Mouse (Mus musculus): ENCODE results near the gene Btg1.

The Btg1 gene

DNA sequence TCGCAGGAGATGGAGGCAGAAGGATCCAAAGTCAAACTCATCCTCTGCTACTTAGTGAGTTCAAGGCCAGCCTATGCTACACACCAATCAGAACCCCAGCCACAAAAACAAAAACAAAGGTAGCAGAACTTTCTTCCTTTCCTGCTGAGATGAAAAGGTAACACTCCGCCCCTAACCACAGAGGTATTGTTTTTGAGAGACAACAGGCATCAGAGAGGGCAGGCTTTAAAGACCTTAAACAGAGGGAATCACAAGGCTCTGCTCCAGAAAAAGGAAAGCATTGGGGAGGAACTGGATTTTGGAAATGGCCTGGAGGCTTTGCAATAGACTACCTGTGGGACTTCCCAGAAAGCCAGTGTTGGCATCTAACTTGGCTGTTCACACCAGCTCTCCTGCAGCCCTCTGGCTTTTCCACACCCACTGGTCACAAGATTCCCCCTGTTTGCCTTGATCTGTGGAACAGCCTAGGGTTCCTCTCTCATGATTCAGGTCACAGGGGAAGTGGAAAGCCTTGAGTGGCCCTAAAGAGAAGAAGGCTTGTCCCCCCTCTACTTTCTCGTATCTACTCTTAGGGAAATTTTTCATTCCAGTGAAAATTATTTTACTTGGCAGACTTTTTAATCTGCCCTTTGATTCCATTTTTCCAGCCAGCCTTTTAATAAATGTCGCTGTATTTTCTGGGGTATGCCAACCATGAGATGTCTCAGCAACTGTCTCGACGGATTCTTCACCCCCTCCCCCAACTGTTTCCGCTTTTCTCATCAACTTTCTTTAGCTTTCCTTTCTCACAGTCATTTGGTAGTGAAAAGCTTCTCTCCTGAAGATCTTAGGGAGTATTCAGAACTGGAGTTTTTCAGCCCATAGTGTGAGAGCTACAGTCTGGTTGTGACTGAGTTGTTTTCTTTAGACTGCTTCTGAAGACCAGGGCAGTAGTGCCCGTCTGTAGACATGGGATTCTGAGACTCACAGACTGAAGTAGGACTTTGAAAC, 7.2 kb upstream of the Btg1 start:
- no peak for DNase-seq (ENCODE audit: low spot score)

DNA sequence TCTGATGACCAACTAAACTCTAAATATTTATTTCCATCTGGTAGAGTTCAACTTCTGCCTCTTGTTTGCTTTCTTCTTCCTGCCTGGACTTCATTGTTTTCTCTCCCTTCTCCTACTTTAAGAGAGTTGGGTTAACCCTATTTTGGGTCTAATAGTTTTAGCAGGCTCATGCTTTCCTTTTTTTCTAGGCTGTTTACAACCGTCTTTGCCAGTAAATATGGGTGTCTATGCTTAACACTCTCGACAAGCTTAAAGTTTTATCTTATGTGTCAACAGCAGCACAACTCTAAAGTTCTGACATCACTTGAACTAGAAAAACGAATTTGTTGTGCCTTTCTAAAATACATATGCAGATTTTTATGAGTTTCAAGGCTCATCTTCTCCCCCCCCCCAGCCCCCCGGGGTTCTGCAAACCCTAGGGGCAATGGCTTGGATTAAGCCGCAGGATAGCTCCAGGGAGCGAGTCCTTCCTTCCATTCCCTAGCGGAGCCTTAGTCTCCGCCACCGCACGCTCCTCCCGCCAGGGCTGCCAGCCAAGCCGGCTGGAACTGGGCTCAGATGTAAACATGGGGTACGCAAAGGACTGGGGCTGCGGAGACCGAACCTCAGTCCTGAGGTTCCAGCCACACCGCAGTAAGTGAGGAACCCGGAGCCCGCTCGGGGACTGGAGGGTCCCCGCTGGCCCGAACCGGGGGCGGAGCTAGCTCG, 651 bp upstream of the Btg1 start:
- DNase-seq (ENCODE audit: low spot score): no peak

DNA sequence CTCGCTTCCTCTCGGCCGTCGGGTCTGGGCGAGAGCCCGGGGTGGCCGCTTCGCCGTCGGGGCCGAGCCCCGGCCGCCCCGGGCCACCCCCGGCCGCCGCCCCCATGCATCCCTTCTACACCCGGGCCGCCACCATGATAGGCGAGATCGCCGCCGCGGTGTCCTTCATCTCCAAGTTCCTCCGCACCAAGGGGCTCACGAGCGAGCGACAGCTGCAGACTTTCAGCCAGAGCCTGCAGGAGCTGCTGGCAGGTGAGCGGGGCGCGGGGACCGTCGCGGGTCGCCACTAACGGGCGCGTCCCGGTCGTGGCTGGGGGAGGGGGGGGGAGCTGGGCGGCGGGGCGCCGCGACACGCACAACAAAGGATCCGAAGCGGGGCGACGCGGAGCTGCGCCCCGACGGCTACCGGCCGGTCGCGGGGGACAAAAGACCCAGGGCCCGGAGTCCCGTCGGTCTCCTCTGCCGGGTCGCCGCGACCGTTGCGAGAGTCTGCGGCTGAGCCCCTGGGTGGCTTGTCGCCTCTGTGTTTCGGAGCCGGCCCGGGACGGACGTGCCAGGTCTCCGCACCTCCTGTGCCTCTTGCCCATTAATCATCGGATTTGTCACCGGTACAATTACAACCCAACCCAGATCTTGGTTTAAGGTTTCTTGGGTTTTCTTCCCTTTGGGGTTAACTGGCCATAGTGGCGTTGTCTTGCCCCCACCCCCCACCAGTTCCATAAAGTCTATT, 580 bp downstream of the Btg1 start:
- DNase-seq (ENCODE audit: low spot score): peak; percentile 17

DNA sequence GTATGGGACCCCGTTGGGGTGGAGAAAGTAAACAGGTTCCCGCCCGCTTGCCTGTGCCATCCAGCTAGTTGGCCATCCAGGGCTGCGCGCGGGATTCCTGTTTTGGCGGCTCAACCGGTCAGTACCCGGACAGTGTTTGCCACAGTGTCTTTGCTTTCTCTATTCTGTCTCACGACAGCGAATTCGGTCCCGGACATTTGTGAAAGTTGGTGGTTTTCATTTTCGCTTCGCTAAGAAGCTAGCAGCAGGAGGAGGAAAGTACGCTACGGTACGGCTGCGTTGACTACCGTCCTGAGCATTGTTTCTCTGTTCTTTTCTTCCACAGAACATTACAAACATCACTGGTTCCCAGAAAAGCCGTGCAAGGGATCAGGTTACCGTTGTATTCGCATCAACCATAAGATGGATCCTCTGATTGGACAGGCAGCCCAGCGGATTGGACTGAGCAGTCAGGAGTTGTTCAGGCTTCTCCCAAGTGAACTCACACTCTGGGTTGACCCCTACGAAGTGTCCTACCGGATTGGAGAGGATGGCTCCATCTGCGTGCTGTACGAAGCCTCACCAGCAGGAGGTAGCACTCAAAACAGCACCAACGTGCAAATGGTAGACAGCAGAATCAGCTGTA, 1.3 kb downstream of the Btg1 start:
- peak; percentile 16 for DNase-seq (ENCODE audit: low spot score)

DNA sequence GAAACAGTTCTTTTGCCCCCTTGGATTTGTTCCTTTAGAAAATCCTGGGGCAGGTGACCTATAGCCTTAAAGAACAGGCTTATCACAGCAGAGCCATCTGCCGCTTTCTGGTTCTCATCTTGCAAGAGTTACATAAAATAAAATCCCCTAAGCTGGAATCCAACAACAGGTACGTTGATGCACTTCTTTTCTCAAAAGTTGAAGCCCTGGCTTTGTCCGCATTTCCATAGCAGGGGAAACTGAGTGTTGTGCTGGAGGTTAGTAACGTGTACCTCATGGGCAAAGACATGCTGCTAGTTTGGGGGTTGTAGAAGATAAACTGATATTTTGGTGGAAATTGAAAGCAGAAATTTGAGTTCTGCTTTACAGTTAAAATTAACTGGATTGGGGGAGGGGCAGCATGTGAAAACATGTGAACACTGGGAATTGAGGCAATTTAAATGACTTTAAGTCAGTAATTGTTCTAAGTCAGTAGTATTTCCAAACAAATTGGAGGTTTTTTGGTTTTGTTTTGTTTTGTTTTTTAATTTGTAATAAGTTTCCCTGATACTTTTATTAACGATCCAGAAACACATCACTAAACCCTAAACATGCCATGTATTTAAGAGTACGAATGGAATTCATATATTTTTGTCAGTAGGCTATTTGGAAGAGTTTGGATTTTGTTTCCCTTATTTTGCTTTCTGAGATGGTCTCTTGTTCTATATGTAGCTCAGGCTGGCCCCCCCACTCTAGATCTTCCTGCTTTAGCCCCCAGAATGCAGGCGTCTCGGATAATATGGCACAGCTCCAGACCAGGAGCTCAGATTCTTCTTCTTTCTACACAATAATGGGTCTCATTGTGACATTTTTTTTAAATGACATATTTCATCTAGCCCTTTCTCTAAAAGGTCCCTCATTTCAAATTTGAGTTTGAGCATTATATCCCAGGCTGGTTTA, 3.4 kb downstream of the Btg1 start:
- DNase-seq (ENCODE audit: low spot score): no peak

DNA sequence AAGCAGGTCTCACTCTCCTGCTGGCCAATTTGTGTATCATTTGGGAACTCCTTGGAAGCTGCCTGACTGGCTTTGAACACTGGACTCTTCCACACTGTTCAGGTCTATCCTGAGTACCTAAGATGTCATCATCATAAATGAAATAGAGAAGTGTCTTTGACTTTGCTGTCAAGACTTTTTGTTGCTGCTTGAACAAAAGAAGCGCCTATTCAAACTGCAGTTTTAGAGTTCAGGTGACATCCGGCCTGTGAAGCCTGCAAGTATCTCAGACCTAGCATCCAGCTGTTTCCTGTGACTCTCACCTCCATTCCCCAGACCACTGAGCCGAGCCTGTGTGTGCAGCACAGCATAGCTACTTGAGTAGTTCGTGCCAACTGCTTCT, 4.1 kb downstream of the Btg1 start:
- DNase-seq (ENCODE audit: low spot score): no peak

DNA sequence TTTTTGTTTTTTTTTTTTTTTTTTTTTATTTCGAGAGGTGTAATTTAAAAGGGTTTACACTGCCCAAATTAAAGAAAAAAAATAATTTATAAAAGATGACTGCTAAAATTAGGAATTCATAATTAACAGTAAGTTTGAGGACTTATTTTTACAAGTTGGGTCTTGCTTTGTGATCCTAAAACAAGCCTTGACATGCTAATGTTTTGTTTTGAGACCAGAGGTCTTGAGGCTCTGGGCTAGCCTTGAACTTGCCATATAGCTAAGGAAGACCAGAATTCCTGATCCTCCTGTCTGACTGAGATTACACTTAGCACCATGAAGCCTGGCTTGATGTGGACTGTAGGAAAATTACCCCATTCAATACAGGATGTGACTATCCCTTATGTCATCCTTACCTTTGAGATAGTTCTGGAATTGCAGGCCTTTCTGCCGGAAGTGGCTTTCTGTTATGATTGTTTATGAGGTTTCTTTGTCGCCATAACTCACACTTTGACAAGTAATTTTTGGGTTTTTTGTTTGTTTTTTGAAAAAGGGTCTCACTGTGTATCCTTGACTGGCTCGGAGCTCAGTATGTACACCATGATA, 4.6 kb downstream of the Btg1 start:
- no peak for DNase-seq (ENCODE audit: low spot score)

DNA sequence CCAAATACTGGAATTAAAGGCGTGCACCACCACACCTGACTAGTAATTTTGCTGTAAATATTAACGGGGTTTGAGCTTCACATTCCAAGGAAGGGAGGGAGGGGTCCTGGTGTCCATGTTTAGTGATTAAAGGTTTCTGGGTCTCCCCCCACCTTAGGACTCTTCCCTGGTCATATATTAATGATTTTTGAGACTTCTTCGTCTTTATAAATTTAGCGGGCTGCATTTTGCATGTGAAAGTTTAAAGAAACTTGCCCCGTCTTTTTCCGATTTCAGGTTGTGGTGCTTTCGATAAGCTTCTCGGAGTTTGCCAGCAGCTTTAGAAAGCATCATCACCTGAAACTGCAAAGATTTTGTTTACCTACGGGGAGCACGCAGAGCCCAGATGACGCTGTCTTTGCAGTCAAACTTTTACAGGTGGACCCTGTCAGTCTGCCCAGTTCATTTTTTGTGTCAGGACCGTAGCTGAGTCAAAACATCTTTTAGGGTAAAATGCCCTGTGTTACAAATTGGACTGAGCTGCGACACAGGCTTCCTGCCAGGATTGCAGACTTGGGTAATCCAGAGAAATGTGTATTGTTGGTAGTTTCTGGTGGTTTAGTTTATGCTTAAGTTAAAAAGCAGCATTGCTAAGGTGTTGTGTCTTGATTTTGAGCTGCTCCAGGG, 5.3 kb downstream of the Btg1 start:
- no peak for DNase-seq (ENCODE audit: low spot score)

DNA sequence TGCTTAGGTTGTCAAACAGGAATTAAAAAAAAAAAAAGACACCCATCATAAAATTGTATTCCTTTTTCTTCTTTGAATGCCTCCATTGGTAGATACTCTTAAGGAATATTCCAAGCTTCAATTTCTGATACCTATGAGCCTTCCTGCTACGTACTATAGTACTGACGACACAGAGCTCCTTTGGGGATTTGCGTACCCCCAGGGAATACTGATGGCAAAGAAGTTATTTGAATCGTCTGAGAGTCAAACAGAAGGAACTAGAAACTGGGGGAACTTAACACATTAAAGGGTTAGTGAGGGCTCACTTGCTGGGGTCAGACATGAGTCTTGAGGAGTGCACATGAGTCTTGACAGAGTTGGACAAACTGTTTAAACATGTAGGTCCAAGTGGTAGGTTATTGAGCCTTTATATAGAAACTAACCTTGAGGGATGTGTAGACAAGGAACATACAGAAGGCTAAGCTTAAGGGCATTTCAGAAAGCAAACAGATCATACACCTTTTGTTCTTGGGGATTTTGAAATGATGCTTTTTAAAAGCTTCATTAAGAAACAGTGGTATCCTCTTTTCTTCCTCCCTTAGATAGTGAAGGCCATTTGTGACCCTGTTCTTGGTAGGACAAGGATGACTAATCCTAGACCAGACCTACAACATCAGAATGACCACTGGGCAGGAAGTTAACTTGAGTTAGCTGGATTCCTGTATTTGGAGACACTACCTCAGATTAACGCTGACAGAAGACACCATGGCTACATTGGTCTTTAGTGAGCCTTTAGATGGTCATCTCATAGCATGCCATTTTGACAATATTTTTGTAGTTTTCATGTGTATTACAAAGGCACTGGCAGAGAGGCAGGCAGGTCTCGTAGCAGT, 6.2 kb downstream of the Btg1 start:
- DNase-seq (ENCODE audit: low spot score): no peak

DNA sequence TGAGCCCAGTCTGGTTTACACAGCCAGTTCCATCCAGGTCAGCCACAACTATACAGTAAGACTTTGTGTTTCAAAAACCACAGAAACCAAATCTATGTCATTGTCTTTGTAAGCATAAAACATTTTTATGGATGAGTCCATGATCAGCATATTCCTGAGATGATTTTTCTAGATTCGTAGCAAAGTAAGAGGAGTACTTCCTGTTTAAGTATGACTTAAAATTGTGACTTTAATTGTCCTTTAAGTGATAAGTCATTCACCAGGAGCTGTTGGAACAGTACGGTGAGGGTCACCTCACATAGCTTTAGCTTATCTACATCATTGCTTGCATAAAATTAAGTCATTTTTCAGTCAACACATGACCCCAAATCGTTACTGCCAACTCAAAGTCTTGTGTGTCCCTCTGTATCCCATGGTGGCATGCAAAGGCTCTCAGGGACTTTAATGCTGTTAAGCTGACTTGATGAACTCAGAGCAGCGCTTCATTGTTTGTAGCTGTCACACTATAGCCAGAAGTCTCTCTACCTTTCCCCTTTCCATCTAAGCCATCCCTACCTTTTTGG, 6.9 kb downstream of the Btg1 start:
- no peak for DNase-seq (ENCODE audit: low spot score)

DNA sequence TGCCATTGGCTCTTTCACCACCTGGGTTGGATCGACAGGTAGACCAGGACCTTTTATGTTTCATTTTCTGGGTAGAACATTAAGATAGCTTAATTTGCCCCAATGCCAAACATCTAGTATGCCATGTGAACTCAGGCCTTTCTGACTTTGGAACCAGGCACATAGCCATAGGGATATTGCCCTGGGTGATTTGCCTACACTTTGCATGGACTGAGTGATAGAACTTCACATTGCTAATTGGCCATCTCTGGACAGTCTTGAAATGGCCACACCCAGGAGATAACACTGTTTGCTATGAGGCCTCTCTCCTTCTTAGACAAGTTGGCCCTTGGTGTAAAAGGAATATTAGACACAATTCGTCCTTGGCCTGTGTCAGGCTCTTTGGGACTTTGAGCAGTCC, 7.6 kb downstream of the Btg1 start:
- no peak for DNase-seq (ENCODE audit: low spot score)

DNA sequence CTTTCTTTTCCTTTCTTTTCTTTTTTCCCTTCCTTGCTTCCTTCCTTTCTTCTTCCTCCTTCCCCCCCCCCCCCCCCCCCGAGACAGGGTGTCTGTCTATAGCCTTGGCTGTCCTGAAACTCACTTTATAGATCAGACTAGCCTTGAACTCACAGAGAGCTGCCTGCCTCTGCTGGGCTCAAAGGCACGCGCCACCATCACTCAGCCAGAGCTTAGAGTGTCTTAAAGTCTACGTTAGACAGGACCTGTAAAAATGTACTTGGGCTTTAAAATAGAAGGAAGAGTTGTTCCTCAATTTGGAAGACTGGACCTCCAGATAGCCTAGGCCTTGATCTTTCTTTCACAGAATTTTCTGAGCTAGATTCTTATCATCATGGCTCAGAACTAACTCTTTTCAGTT, 8.3 kb downstream of the Btg1 start:
- DNase-seq (ENCODE audit: low spot score): no peak

DNA sequence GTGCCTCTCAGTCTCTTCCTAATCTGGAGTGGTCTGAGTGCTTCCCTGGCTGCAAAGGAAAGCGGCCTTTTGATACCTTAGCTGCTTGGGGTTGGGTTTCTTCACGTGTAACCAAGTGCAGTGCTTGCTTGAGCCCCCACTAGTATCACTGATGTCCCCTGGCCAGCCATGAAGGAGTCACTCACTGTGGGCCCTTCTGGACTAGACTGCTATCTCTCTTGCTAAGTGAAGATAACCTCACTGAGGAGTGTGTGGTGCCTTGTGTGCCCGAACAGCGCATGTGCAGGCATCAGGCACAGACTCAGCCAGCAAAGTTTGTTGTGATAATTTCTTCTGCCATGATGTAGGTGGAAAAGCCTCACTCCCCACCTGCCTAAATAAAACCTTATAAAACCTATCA, 8.9 kb downstream of the Btg1 start:
- no peak for DNase-seq (ENCODE audit: low spot score)

DNA sequence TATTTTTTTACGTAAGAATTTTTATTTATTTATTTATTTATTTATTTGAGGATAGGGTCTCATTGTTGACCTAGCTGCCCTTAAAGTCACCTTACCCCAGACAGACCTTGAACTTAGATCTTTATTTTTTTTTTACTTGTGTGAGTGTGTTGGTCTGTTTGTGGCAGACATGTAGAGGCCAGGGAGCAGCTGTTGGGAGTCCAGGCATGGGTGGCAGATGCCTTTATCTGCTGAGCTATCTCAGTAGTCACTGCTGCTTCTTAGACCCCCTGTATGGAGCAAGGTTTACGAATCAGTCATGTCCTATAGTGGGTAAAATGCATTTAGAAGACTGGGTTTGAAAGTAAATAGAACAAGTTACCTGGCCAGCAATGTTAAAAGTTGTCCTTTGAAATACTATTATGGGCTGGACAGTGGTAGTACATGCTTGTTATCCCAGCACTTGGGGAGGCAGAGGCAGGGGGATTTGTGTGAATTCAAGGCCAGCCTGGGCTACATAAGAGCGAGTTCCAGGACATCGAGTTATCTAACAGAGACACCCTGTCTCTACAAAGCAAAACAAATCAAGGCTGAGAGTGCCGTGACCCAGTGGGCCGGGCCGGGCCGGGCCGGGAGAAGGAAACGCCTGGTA, 9.4 kb downstream of the Btg1 start:
- no peak for DNase-seq (ENCODE audit: low spot score)

DNA sequence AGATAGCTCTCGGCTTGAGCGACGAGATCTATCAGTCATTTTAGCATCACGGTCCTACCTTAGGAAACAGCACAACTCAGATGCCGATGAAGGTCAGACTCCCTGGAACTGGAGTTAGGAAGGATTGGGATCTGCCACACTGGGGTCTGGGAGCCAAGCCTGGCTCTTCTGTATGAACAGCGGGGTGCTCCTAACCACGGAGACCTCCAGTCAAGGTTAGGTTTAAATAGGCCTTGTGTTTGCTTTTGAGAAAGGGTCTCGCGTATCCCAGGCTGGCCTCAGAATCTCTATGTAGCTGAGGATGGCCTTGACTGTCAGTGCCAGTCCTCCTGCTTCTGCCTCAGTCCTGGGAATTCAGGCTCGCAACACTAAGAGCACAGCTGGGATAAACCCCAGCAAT, 10.5 kb downstream of the Btg1 start:
- DNase-seq (ENCODE audit: low spot score): no peak

DNA sequence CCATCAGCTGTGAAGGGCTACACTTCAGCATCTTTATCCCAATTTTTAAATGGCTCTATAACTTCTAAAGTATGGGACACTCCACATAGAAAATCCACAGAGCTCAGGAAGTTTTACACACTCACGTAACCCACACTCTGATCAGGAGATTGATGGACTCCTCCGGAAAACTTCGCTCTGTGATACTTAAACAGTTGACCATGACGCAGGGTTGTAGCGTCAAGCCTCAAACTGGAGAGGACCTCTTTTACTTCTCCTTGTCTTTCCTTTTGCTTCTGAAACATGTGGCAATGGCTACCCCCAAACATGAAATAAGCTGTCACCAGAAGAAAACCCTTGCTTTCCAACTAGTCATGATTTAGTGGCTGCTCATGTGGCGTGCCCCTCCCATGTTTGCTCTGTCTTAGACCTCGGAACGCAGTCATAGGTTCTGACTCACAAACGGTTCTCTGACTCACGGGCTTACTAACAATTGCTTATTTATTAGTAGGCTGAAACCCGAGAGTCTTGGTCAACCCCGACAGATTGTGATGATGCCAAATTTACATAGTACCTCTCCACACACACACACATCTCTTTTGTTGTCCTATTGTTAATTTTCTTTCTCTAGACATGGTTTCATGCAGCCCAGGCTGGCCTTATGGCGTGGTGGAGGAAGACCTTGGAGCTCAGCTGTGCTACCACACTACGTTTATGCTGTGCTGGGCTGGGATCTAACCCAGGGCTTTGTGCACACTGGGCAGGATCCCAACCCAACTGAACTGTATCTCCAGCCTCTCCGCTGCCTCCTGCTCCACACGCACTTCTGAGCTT, 11.5 kb downstream of the Btg1 start:
- DNase-seq (ENCODE audit: low spot score): no peak

DNA sequence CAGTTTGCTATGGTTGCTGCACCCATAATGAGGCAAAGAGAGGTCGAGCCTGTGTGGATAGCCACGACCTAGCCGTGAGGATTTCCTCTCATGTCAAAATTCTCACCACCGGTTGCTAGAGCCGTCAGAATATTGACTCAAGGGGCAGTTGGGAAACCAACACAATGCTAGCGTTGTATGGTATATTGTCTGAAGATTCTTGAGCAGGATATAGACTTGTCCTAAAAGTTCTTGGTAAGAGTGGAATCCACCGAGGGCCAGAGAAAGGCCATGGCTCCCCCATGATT, 12.1 kb downstream of the Btg1 start:
- DNase-seq (ENCODE audit: low spot score): no peak

DNA sequence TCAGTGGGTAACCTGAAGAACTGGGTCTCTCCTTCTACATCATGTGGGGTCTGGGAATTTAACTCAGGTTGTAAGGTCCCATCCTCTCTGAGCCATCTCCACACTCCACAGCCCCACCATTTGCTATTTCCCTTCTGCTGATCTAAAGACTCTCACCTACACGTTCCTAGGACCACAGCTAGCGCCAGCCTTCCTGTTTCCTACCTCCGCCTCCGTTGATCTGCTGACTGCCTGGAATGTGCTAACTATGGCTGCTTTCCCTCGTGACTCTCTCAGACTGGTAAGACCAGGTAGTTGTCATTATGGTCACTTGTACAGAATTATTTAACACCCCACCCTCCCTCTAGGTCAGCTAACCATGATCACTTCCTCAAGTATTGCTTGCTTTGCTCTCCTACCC, 13.3 kb downstream of the Btg1 start:
- DNase-seq (ENCODE audit: low spot score): no peak
